Mouse (Mus musculus): ENCODE results near the gene Nrp2.

Gene Nrp2

DNA sequence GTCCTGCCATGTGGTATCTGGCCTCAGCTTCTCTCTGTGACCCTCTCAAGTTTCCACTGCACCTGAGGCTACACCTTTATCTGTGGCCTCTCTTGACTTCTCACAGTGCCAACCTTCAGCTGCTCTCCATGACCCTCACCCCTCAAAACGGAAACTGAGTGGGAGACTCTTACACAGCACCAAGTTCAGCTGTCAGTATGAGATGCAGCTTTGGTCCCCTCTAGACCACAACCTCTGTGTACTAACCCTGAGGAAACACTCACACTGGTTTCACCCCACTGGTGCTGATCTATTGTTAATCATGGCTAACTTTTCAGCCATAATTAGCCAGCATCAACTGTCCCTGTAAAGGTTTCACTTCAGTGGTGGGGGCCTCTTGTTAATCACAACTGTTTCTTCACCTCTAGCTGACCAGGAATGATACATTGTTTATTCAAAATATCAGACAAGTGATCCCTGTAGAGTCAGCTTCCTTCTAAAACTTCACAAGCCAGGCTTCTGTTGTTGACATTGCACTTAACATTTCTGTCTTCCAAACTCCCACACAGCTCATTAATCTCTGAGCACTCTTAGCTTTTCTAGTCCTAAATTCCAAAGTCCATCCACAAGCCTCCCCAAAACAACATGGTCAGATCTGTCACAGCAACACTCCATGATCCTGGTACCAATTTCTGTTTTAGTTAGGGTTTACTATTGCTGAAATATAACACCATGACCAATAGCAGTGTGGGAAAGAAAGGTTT lies 131.5 kb downstream of the Nrp2 start:
- H3K27me3 ChIP-seq (ENCODE audit: control insufficient read depth, insufficient read depth, low read length, poor library complexity, severe bottlenecking): no peaks in the 10 kb centered on the region
- no peak for DNase-seq (ENCODE audit: low read depth, low spot score)
- H3K36me3 ChIP-seq (ENCODE audit: control insufficient read depth, insufficient read depth, low read length, poor library complexity, severe bottlenecking): no peaks in the 10 kb centered on the region

DNA sequence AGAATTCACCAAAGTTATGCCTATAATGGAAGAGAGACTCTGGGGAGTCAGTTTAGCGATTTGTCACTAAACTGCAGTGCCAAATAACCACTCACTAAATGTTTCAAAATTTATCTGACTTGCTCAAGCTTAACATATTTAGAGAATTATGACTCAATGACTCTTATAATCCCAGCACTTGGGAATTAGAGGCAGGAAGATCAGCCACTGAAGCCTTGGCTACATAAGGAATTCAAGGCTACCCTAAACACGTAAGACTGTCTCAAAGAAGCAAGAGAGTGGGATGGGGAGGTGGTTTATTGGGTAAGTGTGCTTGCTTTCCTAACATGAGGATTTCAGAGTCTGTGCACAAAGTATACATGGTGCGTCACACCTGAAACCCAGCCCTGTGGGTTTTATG lies 135.0 kb downstream of the Nrp2 start:
- DNase-seq (ENCODE audit: low read depth, low spot score): no peak
- H3K36me3 ChIP-seq (ENCODE audit: control insufficient read depth, insufficient read depth, low read length, poor library complexity, severe bottlenecking): no peaks in the 10 kb centered on the region
- H3K27me3 ChIP-seq (ENCODE audit: control insufficient read depth, insufficient read depth, low read length, poor library complexity, severe bottlenecking): no peaks in the 10 kb centered on the region

DNA sequence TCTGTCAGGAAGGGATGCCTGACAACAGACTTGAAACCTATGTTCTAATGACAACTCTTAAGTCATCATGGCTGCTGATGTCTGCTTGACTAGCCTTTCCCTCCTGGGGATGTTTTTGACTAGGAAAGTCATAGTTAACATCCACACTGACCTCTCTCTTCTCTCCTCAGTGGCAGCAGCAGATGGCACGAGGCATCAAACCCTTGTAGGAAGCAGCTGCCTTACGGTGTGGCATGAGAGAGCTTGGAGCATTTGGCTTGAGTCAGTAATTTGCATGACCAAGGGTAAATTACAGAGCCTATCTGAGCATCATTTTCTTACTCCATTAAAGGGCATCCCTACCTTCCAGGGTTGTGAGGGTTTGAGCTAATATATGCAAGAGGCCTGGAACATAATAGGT lies 135.5 kb downstream of the Nrp2 start:
- DNase-seq (ENCODE audit: low read depth, low spot score): no peak
- H3K36me3 ChIP-seq (ENCODE audit: control insufficient read depth, insufficient read depth, low read length, poor library complexity, severe bottlenecking): no peaks in the 10 kb centered on the region
- no peaks in the 10 kb centered on the region for H3K27me3 ChIP-seq (ENCODE audit: control insufficient read depth, insufficient read depth, low read length, poor library complexity, severe bottlenecking)

DNA sequence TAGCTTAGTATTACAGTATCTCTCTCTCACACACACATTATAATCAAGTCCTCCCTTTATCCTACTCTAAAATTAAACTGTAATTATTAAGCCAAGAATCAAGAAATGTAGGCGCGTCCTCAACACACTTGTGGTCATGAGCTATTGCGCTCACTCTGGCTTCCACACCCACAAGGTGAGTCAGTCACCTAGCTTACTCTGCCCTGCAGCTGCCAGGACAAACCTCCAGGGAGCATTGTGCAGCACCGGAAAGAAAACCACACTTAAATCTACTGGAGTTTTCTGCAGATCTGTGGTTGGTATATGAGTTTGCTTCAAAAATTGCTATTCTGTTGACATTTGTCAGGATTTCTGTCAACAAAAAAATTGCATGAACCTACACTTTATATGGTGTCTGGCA lies 140.1 kb downstream of the Nrp2 start:
- no peaks in the 10 kb centered on the region for H3K36me3 ChIP-seq (ENCODE audit: control insufficient read depth, insufficient read depth, low read length, poor library complexity, severe bottlenecking)
- DNase-seq (ENCODE audit: low read depth, low spot score): no peak
- H3K27me3 ChIP-seq (ENCODE audit: control insufficient read depth, insufficient read depth, low read length, poor library complexity, severe bottlenecking): no peaks in the 10 kb centered on the region

DNA sequence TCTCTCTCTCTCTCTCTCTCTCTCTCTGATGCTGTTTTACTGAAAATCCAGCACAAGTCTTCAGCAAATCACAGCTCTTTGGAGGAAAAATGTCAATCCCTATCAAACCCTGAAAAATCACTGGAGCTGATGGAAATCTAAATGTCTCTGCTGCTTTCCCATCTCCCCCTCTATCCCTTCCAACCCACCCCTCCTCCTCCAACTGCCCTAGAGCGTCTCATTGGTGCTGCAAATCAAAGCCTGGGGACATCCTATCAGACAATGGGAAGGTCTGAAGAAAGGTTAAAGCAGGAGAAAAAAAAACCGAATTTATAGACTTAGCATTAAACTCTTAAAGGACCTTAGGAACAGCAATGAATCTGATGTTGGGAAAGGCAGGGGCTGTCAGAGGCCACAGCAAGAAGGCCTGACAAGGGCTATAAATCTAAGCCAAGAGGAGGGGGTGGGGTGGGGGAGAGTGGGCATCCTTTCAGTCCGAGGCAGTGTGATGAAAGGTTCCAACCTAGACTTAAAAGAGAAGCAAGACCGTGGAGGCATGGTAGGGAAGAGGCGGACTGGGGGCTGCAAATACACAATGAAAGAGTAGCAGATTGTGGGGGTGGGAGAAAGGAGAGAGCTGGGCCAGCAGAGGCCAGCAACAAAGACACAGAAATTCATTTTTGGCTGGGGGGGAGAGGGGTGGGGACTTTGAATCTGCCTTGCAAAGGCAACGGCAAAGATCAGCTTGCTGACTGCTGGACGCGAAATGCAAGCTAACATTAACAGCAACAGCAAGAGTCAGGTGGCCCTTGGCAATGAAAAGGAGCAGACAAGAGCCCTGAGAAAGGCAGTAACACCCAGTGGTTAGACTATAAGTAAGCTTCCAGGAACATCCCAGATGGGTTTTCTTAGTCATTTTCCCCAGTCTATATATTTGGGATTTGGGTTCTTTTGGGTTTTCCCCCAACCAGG lies 148.2 kb downstream of the Nrp2 start:
- no peak for DNase-seq (ENCODE audit: low read depth, low spot score)
- H3K36me3 ChIP-seq (ENCODE audit: control insufficient read depth, insufficient read depth, low read length, poor library complexity, severe bottlenecking): no peaks in the 10 kb centered on the region

DNA sequence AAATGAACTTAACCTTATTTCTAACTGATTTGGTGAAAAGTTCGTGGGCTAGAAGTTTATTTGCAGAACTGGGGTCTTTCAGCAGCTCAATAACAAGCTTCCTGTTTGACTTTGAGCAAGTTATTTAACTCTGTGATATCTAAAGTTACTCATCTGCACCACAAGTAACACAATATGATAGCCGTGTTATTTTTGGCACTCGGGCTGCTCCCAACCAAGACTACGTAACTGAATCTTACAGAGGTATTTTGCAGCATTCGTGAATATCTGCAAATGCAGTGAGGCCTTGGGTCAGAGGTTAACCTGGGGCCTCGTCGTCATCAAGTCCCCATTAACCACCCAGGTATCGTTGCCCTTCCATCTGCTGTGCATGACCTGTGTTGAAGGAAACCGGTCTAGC lies 150.3 kb downstream of the Nrp2 start:
- DNase-seq (ENCODE audit: low read depth, low spot score): no peak
- Histone ChIP-seq H3K36me3 (ENCODE audit: control insufficient read depth, insufficient read depth, low read length, poor library complexity, severe bottlenecking) (no peaks in the 10 kb centered on the region), H3K27me3 (ENCODE audit: control insufficient read depth, insufficient read depth, low read length, poor library complexity, severe bottlenecking) (no peaks in the 10 kb centered on the region)

More for the DNA sequence above, 148.2 kb downstream of the Nrp2 start:
- H3K27me3 ChIP-seq (ENCODE audit: control insufficient read depth, insufficient read depth, low read length, poor library complexity, severe bottlenecking): no peaks in the 10 kb centered on the region

DNA sequence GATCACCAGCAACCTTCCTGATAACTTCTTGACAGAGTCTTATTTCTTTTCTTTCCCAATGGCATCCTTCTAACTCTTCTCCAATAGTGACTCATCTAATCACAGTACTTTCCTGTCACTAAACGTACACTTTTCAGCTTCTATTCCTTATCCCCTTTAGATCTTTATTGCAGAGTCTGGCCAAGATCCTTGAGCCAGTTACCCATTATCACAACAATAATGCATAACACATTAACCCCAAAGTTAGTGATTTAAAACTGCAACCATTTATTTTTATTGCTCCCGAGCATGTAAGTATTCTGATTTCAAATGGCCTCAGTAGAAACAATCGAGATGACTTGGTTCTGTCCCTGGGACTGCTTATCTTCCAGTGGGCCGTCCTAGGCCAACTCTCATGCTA lies 150.9 kb downstream of the Nrp2 start:
- Histone ChIP-seq H3K36me3 (ENCODE audit: control insufficient read depth, insufficient read depth, low read length, poor library complexity, severe bottlenecking) (no peaks in the 10 kb centered on the region), H3K27me3 (ENCODE audit: control insufficient read depth, insufficient read depth, low read length, poor library complexity, severe bottlenecking) (no peaks in the 10 kb centered on the region)
- no peak for DNase-seq (ENCODE audit: low read depth, low spot score)

DNA sequence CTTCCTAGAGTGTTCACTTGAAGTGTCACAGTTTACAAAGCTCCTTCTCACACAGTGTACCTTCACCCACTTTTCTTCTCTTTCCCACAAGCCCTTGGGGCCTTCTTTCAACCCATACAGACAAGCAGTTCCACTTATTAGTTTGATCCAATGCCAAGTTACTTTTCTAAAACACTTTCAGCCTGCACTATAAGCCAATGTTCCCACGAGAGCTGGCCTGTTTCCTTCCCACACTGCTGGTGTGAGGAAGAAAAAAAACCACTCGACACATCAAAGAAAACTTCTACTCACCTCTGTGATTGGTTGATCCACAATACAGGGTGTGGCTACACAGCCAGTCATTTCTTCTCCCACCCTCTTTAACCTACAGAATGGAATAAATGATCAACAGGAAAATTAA lies 156.0 kb downstream of the Nrp2 start:
- DNase-seq (ENCODE audit: low read depth, low spot score): no peak
- no peaks in the 10 kb centered on the region for H3K36me3 ChIP-seq (ENCODE audit: control insufficient read depth, insufficient read depth, low read length, poor library complexity, severe bottlenecking)
- H3K27me3 ChIP-seq (ENCODE audit: control insufficient read depth, insufficient read depth, low read length, poor library complexity, severe bottlenecking): no peaks in the 10 kb centered on the region

DNA sequence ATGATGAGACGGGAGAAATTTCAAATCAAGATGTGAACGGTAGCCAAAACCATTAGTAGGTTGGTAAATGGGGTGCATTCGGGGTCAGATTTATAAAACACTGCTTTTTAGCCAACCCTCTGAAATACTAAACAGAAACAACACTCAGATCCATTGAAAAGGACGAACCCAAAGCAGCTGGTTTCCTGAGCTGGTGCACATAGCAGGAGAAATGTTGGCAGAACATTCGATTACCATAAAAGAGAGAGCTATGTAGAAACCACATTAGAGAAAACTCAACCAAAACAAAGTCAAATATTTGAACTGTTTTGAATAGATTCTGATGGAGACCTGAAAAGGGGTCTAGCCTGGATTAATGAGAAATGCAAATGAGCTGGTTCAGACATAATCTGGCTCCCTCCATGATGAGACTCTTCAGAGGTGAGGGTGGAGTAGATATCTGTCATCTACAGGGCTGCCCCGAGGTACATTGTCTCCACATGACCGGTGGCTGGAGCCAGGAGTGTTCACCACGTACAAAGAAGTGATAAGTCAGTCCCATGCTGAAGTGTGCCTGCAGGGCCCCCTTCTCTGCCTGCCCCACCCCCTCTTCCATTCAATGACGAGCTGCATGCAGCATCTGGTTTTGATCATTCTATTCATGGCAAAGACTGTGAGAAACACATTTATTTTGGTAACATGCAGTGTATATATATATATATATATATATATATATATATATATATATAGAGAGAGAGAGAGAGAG lies 156.6 kb downstream of the Nrp2 start:
- Histone ChIP-seq H3K36me3 (ENCODE audit: control insufficient read depth, insufficient read depth, low read length, poor library complexity, severe bottlenecking) (no peaks in the 10 kb centered on the region), H3K27me3 (ENCODE audit: control insufficient read depth, insufficient read depth, low read length, poor library complexity, severe bottlenecking) (no peaks in the 10 kb centered on the region)
- DNase-seq (ENCODE audit: low read depth, low spot score): no peak

DNA sequence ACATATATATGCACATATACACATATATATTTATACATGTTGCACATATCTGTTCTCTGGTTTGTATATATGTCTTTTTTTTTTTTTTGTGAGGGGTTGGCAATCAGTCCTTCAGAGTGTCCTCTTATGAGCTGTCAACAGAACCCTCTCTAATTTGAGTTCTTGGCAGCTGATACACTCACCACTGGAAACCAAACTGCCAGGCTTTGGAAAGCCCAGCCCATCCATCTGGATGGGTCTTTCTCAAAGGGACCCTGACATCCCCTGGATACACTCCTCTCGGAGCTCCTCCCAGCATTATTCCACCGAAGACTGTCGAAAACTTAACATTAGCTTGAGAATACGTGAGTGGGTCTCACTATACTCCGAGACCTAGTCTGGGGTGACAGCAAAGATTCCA lies 157.2 kb downstream of the Nrp2 start:
- Histone ChIP-seq H3K36me3 (ENCODE audit: control insufficient read depth, insufficient read depth, low read length, poor library complexity, severe bottlenecking) (no peaks in the 10 kb centered on the region), H3K27me3 (ENCODE audit: control insufficient read depth, insufficient read depth, low read length, poor library complexity, severe bottlenecking) (no peaks in the 10 kb centered on the region)
- DNase-seq (ENCODE audit: low read depth, low spot score): no peak

DNA sequence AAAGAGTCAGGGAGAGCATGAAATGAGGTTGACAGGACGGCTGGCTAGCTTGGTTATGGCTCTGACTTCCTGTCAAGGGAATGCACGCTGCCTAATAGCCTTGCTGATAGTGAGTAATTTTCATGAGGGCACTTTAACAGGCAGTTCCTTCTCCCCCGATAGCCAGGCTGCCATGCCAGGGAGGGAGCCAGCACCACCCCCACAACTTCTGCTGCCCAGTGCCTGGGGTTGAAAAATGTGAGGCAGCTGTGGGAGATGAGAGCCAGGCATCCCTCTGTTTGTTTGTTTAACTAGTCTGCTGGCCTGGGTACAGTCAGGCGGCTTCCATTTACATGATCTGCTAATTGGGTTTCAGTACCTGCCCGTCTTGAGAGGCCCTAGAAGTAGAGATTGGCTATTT lies 157.7 kb downstream of the Nrp2 start:
- no peaks in the 10 kb centered on the region for H3K36me3 ChIP-seq (ENCODE audit: control insufficient read depth, insufficient read depth, low read length, poor library complexity, severe bottlenecking)
- H3K27me3 ChIP-seq (ENCODE audit: control insufficient read depth, insufficient read depth, low read length, poor library complexity, severe bottlenecking): no peaks in the 10 kb centered on the region
- DNase-seq (ENCODE audit: low read depth, low spot score): no peak
